Mouse (Mus musculus) embryo, embryonic 11 days (tissue): Measurements from ENCODE around the gene Gpx5.

ENCODE experiments used
- DNase-seq: peaks from one replicate; pipeline ENCODE4 v3.0.0-alpha.2; 2015

Gene Gpx5

DNA sequence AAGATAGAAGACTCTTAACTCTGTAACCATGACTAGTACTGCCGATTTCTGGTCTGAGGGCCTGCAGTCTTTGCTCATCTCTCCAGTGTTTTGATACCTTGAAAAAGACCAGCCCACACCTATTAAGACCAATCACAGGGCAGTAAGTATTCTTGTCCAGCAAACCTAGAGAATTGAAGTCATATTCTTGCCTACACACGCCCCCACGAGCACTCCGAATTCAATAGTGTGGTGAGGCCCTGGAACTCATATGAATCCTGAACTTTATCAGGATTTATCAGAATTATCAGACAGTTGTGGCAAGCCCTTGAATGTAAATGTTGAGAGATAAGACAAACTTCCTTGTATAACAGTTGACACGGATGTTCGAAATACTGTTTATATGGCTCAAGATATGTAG is at the start of gene Gpx5:
Gpx5 (minus strand) TSS at position 101 of the 400 bp plus-strand sequence.
- DNase-seq: no peak

- peak; percentile 74 for DNase-seq
Observed at GRCm38 (mm10) chr13:21327424-21327823, 34.9 kb upstream of the Gpx5 start.

DNA sequence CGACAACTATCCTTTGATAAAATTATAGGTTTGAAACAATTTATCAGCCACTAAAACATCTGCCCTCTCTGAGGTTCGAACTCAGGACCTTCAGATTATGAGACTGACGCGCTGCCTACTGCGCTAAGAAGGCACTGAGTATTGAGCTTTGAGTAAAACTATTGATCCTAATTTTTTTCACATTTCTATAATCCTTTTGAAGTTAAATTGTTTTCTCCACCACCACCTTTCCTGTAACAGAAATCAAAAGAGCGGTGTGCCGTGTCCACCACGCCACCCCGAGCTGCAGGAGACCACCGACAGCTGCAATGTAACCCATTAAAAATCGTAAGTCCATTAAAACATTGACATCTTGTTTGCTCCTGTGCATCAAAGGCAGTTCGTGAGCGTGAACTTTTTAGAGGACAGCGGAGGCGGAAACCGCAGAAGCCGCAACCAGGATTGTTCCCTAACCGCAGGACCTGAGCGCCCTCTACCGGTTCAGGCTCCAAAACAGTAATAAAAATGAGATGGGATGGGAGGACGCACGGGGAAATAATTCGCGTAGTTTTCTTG is 34.2 kb upstream of the Gpx5 start:
- peak; percentile 94 for DNase-seq

DNA sequence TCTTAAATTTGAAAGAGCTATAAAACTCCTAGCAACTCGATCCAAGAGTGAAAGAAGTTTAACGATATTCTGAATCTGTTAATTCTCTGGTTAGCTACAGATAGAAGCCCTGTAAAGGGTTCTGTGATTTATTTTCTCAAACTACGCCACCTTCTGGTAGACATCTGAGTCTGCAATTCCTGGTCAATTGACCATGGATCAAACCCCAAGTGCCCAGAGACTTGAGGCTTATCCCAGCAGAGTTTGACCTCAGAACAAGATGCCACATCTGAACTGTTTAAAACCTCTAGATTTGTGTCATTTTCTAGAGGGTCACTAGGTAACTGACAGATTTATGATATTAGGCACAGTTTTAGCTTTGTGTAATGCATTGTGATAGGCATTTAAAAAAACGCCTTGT is 33.7 kb upstream of the Gpx5 start:
- DNase-seq: peak; percentile 75

DNA sequence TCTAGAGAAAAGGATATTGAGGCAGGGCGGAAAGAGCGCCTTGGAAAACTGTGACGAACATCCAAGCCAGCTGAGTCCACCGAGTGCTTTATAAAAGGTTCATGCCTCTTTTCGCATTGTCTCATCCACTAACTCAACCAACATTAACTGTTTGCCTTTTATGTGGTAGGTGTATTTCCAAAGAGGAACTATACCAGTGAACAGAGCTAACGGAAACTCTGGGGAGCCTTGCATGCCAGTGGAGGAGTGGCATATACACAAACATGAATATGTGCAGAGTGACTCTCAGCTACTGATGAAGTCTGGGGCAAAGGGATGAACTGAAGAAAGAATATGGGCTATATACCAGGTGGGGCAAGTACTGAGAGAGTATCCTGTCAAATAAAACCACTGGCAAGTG is 30.9 kb upstream of the Gpx5 start:
- no peak for DNase-seq

DNA sequence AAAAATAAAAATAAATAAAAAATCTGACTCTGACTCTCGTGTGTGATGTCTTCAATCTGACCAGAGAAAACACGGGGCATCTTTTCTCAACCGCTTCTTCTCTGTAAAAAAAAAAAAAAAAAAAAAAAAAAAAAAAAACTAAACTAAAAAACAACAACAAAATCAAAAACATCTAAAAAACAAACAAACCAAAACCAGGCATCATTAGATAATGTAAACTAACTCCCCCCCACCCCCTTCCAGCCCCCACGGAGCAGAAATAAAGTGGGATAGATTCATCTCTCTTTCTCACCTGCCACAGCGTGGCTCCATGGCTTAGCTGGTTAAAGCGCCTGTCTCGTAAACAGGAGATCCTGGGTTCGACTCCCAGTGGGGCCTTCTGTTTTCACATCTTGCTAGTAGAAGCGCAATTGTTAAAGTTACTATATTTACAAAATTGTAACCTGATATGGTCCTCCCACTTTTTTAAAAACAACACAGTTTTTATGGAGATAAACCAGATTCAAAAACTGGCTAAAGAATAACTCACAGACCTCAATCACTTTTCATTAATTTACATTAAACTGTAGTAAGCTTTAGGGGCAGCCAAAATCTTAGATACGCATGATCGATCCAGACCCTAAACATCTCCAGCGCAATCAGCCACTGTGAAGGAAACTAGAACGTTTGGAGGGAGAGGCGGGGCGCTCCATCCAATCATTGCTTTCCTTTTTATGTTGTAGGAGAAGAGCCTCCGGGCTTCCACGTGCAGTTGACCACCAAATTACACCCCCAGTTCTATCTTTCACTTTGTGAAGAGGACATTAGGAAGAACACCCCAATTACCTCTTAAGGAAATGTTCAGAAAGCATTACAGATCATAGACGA is 30.2 kb upstream of the Gpx5 start:
- DNase-seq: peak; percentile 77

DNA sequence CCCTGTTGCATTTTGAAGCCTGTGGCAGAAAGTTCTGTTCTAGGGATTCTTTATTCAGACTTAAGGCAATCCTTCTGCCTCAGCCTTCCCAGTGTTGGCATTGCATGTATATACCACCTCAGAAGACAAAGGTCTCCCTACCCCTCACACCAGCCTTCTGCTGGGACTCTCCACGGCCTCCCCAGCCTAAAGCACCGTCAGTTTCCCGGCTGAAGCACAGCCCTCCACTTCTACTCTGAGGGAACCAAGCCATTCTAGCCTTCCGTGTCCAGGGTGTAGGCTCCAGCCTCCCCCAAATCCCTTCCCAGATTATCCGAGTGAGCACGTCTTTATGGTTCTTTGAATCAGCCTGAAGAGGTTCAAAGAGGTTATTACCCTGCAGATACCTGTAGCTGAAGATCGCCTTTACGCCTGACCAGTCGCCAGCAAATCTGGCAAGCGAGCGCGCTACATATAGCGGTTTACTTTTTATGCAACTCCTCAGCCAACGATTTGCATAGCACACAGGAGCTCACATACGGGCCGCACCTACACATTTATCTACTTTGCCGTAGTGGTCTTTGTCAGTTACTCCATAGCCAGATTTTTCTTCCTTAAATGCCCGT is 29.5 kb upstream of the Gpx5 start:
- DNase-seq: peak; percentile 52

DNA sequence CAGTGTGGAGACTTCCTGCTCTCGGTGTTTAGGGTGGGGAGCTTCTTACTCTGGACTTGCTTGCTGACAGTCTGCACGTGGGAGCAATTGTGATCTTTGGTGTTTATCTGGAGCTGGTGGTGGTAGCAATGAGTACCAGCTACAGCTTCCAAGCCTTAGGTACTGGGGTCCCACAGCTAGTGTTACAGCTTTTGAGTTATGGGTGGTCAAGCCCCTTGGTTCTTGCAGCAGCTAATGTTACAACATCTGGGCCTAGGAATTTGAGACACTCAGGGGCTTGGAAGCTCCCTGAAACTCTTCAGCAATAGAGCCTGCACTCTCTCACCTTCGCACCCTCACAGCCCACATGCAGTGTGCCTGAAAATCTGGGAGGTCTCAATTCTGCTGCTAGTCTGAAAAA is 27.7 kb upstream of the Gpx5 start:
- DNase-seq: no peak

GRCm38 (mm10) chr13:21313903-21314302 is 21.4 kb upstream of the Gpx5 start:
- DNase-seq: no peak

GRCm38 (mm10) chr13:21312854-21313253 is 20.3 kb upstream of the Gpx5 start:
- no peak for DNase-seq

- DNase-seq: no peak
Observed at GRCm38 (mm10) chr13:21311926-21312325, 19.4 kb upstream of the Gpx5 start, which contains the start of gene Gpx6. Gene Gpx6 (plus strand): TSS chr13:21312125.

- DNase-seq: no peak
Observed at GRCm38 (mm10) chr13:21309788-21310187, 17.3 kb upstream of the Gpx5 start.

GRCm38 (mm10) chr13:21304483-21305066 is 12.0 kb upstream of the Gpx5 start:
- DNase-seq: peak; percentile 18

DNA sequence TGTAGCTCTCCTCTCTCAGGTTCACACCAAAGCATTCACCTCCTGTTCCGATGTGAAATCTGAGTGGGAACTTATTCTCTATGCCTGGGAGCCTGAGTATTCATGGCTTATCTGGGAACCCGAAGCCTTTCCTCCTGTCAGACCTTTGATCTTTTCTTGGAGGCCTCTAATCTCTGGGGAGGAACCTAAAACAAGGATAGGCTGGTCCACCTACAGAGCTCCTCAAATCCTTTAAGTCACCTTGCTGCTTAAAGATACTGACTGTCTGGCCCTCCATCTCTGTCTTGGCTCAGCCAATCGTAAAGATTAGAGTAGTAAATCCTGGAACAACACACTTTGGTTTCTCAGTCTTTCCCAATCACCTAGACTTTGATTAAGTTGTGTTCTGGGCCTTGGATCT is 6.0 kb upstream of the Gpx5 start:
- no peak for DNase-seq

- DNase-seq: peak; percentile 87
Observed at GRCm38 (mm10) chr13:21279559-21279958, 13.0 kb downstream of the Gpx5 start.

DNA sequence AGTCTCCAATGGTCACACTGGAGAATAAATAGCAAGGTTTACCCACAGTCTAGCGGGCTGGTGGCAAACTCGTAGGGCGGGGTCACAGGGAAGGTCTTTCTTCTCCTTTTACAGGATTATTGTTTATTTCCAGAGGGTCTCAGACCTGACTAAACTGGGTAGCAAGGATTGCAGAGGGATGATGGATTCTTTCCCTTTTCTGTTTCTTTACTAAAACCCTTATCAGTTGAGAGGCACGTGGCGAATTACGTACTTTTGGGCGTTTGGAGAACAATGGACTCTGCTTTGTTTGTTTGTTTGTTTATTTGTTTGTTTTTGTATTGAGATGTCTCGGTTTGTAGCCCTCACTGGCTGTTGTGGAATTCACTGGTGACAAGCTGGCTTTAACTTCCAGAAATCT is 13.5 kb downstream of the Gpx5 start:
- no peak for DNase-seq

DNA sequence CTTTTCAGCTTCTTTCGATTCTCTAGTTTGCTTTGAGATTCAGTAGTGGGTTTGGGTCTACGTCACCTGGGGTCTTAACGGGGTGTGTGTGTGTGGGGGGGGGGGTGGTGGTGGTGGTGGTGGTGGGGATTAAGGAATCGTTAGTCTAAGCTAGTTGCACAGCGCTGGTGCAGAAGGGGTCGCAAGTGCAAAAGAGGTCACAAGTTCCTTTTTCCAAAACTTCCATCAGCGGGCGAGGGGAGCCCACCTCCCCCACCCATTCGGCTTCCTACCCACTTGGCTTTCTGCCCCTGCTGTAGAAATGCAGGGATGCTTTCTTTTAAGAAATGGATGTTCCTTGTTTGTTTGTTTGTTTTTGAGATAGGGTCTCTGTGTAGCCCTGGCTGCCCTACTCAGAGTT is 16.0 kb downstream of the Gpx5 start:
- peak; percentile 55 for DNase-seq

DNA sequence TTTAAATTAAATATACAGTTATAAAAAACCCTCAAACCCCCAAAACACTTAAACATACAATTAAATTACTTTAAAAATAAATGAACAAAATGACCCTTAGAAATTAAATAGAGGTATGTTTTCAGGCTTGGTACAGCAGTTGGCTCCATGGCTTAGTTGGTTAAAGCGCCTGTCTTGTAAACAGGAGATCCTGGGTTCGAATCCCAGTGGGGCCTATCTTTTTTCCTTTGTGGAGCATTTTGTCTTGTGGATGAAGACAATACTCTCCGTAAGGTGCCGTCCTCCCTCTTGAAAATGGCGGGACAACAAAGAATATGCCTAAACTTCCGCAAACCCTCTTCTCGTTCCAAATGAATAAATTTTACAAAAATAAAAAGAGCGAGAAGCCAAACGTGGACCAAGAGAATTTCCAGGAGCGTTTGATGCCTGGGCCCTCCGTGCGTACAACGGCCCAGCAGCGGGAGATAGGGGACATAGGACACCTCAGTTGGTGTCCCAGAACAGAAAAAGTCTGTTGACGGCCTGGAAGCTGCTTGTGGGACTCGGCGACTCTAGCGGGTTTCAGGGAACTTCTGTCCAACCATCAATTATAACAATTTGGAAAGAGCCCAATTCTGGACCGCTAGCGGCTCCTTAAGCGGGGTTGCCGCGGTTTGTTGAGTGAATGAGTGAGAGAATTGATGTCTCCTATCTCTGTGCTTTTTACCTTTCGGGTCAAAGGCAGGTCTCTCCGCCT is 16.5 kb downstream of the Gpx5 start:
- DNase-seq: peak; percentile 91

- peak; percentile 83 for DNase-seq
Observed at GRCm38 (mm10) chr13:21275021-21275814, 17.3 kb downstream of the Gpx5 start.

DNA sequence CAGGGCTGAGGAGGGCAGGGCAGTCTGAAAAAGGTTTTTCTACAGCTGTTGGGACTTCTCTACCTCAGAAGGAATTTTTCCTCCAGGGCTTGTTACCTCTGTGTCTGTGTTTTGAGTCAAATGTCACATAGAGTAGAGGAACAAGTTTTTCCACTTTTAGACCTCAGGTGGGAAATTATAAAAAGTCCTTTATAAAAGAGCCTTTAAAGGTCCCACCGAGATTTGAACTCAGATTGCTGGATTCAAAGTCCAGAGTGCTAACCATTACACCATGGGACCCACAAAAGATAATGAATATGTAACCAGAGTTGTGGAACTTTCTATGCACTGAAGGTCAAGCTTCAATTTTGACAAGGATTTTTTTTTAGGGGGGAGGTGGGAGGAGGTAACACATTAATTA is 24.3 kb downstream of the Gpx5 start:
- peak; percentile 57 for DNase-seq

DNA sequence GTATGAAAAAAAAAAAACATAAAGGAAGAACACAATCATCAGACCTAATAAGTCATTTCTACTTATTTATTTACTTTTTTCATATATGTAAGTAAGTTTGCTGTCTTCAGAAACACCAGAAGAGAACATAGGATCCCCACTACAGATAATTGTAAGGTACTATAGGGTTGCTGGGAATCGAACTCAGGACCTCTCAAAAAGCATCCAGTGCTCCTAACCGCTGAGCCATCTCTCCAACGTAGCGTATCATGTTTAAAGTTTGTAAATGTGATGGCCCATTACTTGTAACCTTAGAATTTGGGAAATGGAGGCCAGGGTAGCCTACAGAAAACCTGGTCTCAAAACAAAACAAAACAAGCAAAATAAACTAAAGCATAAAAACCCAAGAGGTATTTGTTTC is 25.0 kb downstream of the Gpx5 start:
- peak; percentile 49 for DNase-seq

DNA sequence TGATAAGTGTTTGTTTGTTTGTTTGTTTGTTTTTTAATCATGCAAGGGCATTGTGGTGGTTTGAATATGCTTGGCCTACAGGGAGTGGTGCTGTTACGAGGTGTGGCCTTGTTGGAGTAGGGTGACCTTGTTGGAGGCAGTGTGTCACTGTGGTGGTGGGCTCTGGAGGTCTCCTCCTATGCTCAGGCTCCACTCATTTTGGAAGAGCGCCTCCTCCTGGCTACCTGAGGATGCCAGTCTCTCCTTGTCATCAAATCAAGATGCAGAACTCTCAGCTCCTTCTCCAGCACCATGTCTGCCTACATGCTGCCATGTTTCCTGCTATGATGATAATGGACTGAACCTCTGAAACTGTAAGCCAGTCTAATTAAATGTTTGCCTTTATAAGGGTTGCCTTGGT is 26.8 kb downstream of the Gpx5 start:
- no peak for DNase-seq
